Mouse (Mus musculus) Muller cell, postnatal 12 days (primary cell): Measurements from ENCODE around the gene Myrfl.

ENCODE experiments used
- DNase-seq: peaks from one replicate; pipeline ENCODE4 v3.0.0-alpha.2; 2015; ENCODE audit errors: inconsistent ontology term

Myrfl gene

DNA sequence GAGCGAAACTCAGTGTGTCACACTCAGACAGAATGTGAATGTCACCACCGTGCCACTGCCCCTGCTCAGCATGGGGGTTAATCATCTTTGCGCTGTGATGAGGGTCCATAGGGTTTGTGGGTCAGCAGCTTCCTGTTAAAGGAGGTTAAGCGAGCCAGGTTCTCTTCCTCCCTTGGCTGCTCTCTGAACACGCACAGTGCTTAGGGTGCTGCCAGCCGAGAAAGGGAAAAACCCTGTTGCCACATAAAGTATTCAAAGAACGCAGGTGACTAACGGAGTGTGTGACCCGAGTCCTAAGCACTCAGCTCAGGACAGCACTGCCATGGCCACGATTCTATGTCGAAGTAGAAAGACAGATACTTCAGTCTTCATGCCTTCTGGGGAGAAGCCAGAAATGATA is 69.4 kb downstream of the Myrfl start:
- no peak for DNase-seq

DNA sequence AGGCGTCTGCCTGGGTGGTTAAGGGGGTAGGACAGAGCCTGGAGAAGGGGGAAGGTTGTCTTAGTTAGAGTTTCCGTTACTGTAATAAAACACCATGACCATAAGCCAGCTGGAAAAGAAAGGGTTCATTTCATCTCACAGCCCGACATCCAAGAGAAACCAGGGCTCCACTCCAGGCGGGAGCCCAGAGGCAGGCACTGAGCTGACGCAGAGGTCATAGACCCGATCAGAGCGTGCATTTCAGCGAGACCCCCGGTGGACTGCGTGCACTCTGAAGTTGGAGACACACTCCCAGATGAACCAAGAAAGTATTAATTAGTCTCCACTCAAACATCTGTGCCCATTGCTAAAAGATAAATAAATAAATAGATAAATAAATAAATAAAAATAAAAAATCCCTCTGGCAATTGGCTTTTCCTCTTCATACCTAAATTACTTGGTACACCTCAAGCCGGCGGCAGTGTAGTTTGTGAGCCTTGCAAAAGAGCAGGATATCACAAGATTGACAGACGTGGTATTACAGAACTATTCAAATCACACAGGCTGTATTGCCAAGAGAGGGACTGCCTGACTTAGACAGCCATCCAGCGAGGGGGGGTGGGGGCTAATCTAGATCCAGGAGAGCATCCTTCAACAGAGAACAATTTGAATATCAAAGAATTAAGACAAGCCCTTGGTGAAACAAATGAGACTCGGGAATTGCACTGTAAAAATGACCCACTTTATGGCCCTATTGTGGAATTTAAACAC is 81.2 kb downstream of the Myrfl start:
- DNase-seq, result no peak

DNA sequence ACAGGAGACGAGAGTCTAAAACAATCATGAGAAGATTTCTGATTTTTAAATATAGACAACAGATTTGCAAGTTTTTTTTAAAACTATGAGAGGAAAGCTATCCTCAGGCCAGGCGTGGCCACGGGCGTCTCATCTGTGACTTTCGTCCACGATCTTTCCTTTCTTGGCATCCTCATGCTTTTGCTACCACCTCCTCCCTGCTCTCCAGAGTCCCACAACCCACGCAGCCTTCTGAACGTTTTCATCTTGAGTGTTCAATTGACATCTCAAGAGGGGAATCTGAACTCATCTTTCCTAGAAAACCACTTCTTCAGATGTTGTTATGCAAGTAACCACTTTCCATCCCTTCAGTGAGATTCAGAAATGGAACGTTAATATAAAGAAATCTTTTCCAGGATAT is 83.6 kb downstream of the Myrfl start:
- no peak for DNase-seq

DNA sequence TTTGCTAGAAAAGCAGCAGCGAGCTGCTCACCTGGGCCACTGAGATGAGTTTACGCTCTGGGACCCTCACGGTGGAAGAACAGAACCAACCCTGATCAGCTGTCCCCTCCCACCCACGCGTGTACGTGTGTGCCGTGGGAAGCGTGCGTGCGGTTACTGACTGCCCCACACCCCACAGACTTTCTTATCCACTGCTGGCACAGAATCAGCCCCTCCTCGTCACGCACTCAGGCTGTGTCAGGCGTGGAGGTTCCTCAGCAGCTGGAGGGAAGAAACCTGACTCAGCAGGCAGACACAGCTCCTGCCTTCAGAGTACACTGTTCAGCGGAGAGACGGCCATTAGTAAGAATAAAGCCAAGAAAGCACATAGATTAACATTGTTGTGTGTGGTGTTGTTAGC is 86.0 kb downstream of the Myrfl start:
- no peak for DNase-seq

DNA sequence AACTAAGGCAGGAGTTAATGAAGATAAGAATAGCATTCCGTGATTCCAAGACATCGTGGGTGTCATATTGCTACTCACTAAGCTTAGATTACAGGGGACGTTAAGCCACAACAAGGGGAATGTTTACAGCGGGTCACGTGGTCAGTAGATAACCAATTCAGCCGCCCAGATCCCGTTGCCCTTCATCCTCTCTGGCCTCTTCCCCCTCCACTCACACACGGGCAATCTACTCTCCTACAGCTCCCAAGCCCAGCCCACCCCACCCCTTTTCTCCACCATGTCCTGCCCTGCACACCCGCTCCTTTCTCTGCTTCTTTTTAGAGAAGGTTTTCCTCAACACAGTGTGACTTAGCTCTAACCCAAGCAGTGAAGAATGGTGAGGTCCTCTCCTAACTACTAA is 87.3 kb downstream of the Myrfl start:
- no peak for DNase-seq

DNA sequence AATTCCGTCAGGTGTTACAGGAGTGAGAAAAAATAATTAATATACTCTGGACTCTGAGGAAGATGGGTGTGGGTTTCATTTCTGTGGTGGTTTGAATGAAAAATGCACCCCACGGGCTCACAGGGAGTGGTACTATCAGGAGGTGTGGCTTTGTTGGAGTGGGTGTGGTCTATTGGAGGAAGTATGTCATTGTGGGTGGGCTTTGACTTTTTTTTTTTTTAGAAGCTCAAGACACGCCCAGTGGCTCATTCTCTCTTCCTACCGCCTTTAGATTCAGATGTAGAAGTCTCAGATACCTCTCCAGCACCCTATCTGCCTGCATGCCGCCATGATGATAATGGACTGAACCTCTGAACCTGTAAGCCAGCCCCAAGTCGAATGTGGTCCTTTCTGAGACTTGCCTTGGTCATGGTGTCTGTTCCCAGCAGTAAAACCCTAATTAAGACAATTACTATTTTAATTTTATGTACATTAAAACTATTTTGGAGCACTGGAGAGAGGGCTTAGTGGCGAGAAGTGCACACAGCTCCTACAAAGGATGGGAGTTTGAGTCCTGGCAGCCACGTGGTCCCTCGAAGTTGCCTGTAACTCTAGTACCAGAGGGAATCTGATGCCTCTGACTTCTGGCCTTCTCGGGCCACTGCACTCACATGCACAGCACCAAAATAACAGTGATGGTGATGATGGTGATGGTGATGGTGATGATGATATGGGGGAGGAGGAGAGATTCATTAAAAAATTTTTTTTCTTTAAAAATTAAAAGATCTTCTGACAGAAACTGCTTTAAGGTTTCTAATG is 88.0 kb downstream of the Myrfl start:
- DNase-seq, result no peak

DNA sequence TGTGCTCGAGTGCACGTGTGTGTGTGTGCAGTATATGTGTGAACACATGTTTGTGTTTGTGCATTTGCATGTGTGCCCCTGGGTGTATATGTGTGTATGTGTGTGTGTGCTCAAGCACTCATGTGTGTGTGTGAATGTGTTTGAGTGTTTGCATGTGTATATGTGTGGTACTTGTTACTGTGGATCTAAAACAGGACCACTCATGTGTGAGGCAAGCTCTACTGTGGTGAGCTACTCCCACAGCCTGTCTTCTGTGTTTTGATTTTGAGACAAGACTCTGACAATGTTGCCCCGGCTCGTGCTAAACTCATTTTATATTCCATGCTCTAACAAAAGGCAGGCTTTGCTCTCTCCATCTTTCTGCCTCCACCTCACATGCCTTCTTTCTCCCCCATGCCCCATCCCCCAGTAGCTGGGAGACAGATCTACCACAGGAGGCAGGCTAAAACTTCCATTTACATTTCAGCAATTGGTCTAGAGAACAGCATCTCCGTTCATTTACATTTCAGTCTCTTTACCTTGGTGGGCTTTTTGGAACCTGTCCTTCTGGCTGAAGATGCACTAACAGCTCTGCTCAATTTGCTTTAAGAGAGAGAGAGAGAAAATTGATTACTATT is 94.4 kb downstream of the Myrfl start:
- DNase-seq, result no peak

DNA sequence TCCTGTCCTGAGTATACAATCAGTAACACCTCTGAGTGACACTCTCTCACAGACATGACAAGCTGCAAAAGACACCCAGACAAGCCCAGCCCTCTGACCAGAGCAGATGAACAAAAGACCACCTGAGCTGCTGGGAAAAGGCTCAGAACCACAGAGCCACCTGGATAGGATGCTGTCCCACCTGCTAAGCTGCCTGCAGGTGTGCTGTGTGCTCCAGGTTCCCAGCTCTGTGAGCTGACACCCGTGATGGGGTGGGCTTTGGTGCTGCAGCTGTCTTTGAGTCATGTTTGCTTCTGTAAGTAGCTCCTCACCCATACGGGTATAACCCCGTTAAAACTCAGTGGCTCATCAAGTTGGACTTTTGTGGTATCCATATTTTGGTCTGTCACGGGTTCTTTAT is 95.4 kb downstream of the Myrfl start:
- no peak for DNase-seq

DNA sequence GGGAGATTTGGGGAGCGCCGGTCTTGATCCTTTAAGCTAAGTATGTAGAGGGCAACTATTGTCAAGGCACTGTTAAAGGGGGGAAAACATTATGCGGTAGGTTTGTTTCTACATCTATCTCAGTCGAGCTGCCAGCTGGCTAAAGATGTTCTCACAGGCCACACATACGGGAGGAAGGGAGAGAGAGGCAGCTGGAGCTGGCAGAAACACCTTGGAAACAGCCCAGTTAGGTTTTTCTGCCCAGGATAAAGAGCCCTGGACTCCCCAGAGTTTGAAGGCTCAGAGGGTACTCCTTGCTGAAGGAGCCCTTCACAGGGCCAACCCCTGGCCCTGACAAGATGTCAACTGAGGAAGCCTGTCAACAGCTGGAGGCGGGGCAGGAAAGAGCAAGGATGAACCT is 100.7 kb downstream of the Myrfl start:
- no peak for DNase-seq

DNA sequence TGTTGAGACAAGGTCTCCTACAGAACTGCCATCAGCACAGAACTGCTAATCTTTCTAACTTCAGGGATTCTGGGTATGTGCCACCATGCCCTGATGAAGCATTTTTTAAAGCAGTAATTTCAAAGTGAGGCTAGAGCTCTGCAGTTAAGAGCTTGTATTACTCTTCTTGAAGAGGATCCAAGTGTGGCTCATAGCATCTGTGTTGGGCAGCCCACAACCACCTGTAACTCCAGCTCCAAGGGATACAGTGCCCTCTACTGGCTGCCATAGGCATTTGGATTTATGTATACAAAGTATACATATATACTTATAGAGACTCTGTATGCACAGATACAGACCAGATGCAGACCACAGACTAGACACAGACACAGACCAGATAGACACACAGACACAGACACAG is 107.6 kb downstream of the Myrfl start:
- no peak for DNase-seq

DNA sequence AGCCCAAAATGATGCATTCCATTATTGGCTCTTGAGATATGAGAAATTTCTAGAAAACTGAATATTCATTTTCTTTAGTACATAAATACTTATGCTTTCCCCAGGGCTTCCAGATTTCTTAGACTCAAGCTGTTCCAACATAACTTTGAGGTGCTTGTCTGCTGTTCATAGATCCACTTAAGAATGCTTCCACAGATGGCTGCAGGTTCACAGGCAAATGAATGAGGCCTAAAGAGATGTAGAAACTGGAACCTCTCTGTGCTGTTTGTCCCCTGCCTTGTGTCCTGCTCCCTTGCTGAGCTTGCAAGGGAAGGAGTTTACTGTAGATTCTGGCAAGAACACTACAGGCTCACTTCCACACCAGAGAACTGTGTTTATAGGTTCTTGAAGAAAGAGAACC is 108.3 kb downstream of the Myrfl start:
- DNase-seq, result no peak

DNA sequence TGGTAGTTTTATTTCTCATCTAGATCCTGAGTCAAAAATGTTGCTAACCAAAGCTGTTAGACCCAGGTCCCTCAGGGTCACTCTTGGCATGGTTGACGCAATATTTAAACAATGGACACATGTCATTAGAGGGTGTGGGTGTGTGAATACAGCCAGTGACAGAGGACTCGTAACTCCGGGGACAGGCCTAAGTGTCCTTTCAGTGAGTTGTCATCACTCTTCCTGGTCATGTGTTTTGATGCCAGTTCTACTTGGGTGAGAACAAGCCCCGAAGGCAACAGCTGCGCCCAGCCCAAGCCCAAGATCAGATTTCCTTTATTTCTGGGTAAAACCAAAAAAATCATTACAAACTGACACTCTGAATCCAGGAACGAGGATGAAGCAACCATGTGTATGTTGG is 112.6 kb downstream of the Myrfl start:
- DNase-seq, result no peak

DNA sequence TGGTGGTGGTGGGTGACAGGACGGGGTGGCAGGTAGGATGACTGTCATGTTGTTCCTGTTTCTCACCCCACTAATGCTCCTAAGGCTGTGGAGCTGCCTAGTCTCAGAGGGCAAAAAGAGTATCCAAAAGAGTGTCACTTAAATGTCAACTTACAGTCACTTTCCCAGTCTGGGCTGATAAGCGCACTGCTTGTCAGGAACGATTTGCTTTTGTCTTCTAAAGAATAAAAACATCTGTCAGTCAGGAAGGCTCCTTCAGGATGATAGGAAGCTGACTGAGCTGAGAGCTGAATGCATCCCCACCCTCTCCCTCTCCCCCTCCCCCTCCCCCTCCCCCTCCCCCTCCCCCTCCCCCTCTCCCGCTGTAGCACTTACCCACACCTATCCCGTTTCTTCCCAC is 113.7 kb downstream of the Myrfl start:
- DNase-seq, result no peak

DNA sequence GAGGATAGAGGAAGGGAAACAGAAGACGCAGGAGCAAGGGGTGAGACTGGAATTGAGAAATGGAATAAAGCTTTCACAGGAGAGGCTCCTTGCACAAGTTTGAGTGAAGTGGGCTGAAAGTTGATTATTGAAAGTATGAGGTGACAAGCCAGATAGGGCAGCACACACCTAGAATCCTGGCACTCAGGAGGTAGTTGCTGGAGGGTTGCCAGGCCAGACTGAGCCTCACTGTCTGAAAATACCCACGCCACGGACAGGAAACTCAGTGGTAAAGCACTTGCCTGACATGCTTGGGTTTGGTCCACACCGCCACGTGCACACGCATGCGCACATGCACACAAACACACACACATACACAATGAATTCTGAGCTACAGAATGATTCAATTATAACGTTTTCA is 118.8 kb downstream of the Myrfl start:
- DNase-seq, result no peak

DNA sequence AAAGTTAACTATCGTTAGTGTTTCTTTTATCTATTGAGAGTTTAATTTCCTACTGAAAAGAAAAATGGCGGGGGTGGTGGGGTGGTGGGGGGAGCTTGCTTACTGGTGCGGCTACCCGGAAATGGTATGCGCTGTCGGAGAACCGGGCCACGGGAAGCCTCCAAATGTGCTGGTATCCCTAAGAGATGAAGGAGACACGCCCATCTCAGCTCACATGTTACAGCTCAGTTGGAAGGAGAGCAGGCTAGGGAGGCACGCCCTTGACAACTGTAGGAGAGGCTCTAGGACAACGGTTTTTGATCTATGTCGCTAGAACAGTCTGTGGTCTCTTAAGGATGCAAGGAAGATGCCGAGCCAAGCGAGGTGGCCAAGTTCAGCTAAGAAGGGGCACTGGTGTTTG is 119.9 kb downstream of the Myrfl start:
- no peak for DNase-seq

DNA sequence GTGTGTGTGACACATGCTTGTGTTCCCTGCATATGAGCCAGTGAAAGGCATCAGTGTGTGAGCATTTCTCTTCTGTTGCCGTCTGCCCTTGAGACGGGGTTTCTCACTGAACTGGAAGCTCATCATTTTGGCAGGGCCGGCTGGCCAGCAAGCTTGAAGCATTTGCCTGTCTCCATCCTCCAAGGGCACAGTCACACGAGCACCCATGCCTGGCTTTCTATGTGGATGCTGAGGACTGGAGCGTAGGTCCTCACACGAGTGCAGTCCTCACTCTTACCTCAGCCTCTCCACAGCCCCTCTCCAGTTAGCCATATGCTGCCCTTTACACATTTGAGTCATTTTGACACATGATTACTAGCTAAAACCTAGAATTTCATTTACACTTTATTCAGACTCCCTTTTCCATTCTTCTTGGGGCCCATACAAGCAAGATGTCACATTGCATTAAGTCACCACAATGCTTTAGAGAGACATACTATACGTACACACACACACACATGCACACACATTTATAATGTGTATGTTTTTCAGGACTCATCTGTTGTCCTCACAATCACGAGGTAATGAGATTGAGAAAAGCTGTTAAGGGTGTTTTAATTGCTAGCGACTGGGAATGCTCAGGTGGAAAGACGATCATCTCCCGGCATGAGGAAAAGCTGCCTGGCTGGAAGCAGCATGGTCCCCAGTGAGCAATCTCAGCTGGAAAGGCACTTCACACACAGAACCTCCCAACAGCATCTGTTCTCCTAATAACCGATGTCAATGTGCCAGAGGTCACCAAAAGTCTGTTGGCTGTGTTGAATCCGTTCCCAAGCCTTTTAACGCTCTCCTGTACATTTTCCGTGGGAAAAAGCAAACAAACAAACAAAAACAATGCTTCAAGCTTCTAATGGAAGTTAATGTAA is 122.6 kb downstream of the Myrfl start:
- DNase-seq, result no peak

DNA sequence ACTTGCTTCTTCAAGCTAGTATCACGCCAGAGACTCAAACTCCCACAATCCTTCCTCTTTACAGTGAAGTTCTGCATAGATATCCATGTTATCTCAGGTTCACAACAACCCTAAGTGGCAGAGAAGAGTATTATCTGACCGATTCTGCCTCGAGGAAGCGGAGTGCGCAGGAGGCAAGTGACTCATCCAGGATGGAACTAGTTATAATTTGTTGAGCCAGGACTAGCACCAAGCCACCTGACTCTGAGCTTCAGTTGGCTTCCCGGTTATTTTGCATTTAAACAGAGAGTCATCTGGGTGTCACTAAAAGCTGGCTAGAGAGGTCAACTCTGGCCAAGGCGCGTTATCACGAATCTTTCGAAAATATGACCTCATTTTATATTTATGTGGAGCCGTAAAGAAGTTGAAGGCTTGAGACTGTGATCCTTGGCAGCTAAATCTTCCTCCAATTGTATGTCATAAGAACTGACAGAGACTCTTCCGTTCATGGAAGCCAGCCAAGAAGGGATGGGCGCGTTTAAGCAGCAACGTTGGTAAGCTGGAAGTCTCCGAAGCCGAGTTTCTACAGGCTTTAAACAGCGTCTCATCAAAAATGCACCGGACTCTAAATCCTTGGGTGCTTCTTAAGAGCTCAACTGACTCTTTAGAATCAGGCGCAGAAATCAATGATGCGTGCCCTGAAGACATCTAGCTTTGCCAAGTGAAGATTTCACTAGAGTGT is 125.3 kb downstream of the Myrfl start:
- peak; percentile 3 for DNase-seq

DNA sequence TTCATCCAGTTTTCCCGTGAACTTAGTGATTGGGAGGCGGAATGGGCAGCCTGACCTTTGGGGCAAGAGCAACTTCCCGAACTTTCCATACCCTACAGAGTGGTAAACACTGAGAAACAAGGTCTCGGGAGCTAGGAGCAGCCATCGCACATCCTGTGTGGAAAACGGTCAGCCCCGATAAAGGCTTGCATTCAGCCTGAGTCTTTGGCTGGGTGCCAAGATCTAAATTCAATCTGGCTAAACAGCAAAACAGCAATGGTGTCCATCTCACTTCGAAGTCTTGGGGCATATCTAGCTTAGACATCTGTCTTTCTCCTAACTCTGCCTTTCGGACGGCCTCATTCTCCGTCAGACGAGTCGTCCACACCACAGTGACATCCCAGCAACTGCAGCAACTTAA is 128.1 kb downstream of the Myrfl start:
- peak; percentile 29 for DNase-seq

DNA sequence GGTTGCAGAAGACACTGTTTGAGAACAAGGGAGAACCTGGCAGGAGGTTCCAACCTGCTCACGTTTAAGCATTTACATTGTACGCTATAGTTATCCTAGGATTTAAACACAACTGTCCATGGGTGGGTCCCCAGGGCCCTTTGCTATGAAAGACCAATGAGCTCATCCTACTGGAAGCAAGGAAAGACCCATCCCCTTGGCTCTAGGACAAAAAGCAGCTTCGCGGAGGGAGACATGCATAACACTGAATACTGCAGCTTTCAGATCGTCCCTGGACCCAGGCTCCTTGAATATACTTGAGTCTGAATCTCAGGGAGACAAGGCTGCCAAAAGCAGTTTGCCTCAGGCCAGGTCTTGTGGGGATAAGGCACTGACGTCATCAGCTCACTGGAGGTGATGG is 130.2 kb downstream of the Myrfl start:
- no peak for DNase-seq

DNA sequence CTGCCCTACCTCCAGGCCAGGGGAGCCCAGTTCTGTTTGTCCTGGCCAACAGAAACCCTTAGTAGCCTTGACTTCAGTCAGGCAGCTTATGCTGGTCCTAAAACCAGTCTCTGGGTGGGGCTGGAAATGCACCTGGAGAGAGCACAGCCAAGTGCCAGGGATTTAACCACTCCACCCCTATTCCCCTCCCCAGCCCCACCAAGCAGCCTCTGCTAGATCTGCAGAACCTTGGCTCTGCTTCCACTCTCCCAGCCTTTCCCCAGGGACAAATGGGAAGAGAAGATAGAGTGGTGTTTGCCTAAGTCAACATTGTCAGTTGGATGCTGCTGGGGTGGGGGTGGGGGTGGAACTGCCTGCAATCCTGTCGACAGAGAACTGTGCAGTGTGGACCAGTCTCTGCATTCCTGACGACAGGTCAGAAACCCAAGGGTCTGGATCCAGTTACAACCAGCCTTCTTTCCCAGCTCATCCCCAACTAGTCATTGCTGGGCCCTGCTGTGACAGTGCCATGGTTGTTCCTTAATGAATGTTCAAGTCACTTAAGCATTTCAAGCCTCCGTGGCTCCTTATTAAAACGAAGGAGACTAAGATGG is 135.1 kb downstream of the Myrfl start:
- no peak for DNase-seq

DNA sequence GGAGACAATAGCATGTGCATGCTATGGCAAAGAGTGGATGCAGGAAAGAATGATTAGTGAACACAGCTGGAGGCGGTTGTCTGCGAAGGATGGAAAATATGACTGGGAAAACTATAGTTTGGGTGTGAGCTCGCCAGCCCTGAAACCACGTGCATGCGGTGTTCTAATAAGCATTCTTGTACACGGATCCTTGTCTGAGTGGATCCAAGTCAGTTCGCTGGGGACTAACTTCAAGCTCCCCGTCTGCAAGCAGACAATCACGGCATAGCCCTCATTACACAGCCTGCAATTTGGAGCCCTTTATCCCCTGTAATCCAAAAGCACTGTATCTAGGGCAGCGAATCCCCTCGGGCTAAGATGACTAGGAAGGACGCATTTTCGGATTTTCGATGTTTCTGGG is 136.2 kb downstream of the Myrfl start:
- DNase-seq, result no peak
